Mouse (Mus musculus): ENCODE data around the gene Kcnq4.

Kcnq4 gene

GRCm38 (mm10) chr4:120674775-120675451 lies 73.5 kb downstream of the Kcnq4 start:
- in situ Hi-C loops (cut with MboI; ENCODE audit: low sequenced_read_pairs) = loop anchor here (5.0 kb wide), 1 partner anchor 78 kb away; no protein-coding TSS in a partner anchor

DNA sequence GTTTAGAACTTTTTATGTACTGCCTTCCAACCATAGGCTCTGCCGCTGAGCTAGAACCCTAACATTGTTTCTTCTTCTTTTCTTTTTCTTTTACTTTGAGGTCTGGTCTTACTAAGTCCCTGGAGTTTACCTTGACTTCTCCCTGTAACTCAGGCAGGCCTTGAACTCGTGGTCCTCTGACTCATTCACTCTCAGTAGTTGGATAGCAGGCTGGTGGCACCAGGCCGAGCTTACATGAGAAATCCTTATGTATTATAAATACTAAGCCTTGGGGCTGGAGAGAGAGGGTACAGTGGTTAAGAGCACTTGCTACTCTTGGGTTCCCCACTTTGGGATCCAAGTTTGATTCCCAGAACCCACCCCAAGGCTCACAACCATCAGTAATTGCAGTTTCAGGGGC lies 74.8 kb downstream of the Kcnq4 start:
- in situ Hi-C loops (cut with MboI; ENCODE audit: low sequenced_read_pairs) = loop anchor here (5.0 kb wide), 1 partner anchor 76 kb away; no protein-coding TSS in a partner anchor

DNA sequence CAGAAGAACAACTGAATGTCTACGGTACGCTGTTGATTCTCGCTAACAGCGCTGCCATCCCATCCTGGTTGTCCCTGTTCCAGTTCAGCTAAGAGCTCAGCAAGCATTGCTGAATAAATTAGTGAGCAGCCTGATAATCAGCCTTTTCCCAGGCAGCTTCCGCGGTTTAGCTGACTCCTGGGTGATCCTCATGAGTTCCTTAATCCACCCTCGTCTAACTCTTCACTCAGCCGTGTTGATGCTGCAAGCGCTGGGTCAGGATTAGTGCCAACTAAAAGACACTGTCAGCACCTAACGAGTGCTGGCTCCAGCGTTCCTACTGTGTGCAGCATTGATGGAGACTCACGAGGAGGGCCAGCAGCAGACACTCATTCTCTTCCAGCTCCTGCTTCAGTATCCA lies 77.4 kb downstream of the Kcnq4 start:
- in situ Hi-C loops (cut with MboI; ENCODE audit: low sequenced_read_pairs) = loop anchor here (5.0 kb wide), 1 partner anchor 74 kb away; no protein-coding TSS in a partner anchor

DNA sequence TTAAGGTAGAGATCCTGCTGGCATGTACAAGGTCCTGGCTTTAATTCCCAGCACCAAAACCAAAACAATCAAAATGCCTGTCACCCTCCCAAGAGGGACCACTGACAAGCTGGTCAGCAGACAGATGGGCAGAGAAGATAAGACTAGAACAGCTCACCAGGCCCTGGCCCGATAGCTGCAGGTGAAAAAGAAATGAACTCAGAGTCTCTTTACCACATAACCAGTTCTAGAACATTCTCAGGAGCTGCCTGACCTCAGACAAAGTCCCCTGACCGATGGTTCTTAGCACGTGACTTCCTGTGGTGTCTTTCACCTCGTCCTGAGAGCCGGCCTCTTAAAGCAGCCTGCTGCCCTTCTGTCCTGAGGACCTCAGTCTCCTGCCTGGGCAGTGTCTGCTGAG lies 78.8 kb downstream of the Kcnq4 start:
- in situ Hi-C loops (cut with MboI; ENCODE audit: low sequenced_read_pairs) = no loop called here

DNA sequence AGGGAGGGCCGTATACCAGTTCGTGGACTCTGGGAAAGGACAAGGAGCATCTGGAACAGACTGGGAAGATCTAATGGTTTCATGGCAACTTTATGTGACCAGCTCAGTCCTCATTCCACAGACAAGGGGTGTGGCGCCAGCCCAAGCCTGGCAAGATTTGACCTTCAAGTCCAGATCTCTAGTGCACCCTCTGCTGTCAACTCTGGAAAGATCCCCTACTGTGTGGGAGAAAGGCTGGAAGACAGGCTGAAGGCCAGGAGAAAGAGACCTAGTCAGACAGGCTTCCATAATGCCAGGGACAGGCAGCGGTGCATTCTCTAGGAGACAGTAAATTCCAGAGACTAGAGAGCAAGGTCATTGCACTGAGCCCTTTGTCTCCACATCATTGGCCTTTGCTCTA lies 79.9 kb downstream of the Kcnq4 start:
- in situ Hi-C loops (cut with MboI; ENCODE audit: low sequenced_read_pairs) = no loop called here

DNA sequence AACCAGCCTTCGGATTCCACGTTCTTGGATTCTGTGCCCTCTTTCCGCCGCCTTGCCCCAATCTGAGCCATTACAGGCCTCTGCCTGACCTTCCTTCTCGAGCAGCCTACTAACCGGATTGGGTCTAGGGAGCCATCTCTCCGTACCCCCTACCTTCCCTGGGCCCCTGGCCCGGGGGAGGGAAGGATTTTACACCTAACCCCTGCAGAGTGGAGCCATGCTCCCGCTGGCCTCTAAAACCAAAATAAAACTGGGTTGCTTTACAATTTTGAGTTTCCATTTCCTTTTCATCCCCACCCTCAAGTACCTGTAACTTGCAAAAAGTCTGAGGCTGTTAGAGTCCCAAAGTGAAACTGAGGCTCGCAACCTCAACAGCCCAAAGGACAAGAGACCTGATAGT lies 80.9 kb downstream of the Kcnq4 start:
- in situ Hi-C loops (cut with MboI; ENCODE audit: low sequenced_read_pairs) = no loop called here

- in situ Hi-C loops (cut with MboI; ENCODE audit: low sequenced_read_pairs) = no loop called here
These were observed 81.3 kb downstream of the Kcnq4 start for GRCm38 (mm10) chr4:120667045-120667501.

- in situ Hi-C loops (cut with MboI; ENCODE audit: low sequenced_read_pairs) = no loop called here
These were observed 81.9 kb downstream of the Kcnq4 start, which contains the start of gene Cited4 for GRCm38 (mm10) chr4:120666358-120667024. Cited4 (plus strand) TSS chr4:120666572.

GRCm38 (mm10) chr4:120665782-120666181 lies 82.6 kb downstream of the Kcnq4 start:
- in situ Hi-C loops (cut with MboI; ENCODE audit: low sequenced_read_pairs) = no loop called here

- in situ Hi-C loops (cut with MboI; ENCODE audit: low sequenced_read_pairs) = no loop called here
These were observed 83.2 kb downstream of the Kcnq4 start for GRCm38 (mm10) chr4:120665144-120665700.

GRCm38 (mm10) chr4:120664601-120665000 lies 83.8 kb downstream of the Kcnq4 start:
- in situ Hi-C loops (cut with MboI; ENCODE audit: low sequenced_read_pairs) = no loop called here

GRCm38 (mm10) chr4:120660485-120660884 lies 87.9 kb downstream of the Kcnq4 start:
- in situ Hi-C loops (cut with MboI; ENCODE audit: low sequenced_read_pairs) = no loop called here

DNA sequence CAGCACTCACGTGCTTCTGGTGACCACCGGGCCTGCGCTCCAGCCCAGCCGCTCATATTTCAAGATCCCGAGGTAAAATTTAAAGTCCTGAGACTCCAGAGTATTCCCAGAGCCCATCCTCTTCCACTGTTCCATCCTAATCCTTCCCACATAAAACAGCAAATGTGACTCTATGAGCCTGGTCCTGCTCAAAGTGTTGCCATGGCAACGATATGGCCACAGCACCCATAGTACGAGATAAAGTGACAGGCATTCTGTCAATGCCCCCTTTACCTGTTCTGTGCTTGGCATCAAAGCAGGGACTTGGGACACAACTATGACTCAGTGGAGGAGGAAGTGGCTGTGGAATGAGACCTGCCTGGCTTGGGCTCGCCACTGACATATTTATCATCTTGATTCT lies 92.5 kb downstream of the Kcnq4 start:
- in situ Hi-C loops (cut with MboI; ENCODE audit: low sequenced_read_pairs) = no loop called here

GRCm38 (mm10) chr4:120650208-120650592 lies 98.2 kb downstream of the Kcnq4 start:
- in situ Hi-C loops (cut with MboI; ENCODE audit: low sequenced_read_pairs) = no loop called here

DNA sequence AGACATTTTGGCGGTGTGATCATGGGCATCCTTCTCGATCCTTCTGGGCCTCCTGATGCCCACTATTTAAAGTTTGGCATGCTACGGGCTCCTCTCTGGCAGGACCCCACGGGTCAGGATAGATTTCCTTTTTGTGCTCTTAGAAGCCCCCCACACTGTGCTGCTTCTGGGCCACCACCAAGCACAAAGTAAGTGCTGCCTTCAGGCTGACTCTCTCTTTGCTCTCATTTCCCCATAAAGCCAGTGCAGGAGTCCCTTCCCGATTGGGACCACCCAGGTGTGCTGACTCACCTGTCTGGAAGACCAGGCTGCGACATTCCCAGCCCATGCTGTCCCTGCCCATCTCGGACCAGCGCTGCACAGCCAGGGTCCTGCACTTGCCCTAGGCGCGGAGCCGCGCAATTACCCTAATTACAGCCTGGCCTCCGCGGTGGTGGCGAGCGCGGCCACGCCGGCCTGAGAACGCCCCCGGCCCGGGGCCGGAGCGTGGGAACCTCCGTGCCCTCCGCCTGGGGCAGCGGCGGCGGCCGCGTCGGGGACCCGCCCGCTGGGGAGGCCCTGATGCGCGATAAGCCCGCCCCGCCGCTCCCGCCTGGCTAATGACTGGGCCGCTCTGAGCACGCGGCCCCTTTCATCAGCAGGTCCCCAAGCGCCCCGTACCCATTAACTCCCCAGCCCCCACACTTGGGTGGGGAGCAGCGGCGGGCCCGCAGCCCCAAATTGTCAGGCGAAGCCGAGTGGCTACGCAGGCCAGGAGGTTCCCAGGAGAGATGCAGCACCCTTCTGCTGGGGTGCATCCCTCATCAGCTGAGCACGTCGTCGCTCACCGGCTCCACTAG lies 98.8 kb downstream of the Kcnq4 start:
- in situ Hi-C loops (cut with MboI; ENCODE audit: low sequenced_read_pairs) = no loop called here
